Mouse (Mus musculus): ENCODE results near the gene Usp25. TPM values are rescaled to one million over a fixed set of nuclear protein-coding genes. Genes with fewer than 3 reads are reported as not detected.

The Usp25 gene
- polyA plus RNA-seq, 1 experiment, result 14.9 TPM

- no peak for DNase-seq (ENCODE audit: low read depth)
Observed at GRCm38 (mm10) chr16:77034329-77034728, 20.8 kb downstream of the Usp25 start.

GRCm38 (mm10) chr16:77034751-77035150 lies 21.2 kb downstream of the Usp25 start:
- no peak for DNase-seq (ENCODE audit: low read depth)

- no peak for DNase-seq (ENCODE audit: low read depth)
Observed at GRCm38 (mm10) chr16:77041573-77041972, 28.1 kb downstream of the Usp25 start.

- no peak for DNase-seq (ENCODE audit: low read depth)
Observed at GRCm38 (mm10) chr16:77043499-77043898, 30.0 kb downstream of the Usp25 start.

GRCm38 (mm10) chr16:77054184-77054583 lies 40.7 kb downstream of the Usp25 start:
- no peak for DNase-seq (ENCODE audit: low read depth)

GRCm38 (mm10) chr16:77055519-77056159 lies 42.1 kb downstream of the Usp25 start:
- no peak for DNase-seq (ENCODE audit: low read depth)

- DNase-seq (ENCODE audit: low read depth), result no peak
Observed at GRCm38 (mm10) chr16:77056160-77056520, 42.6 kb downstream of the Usp25 start.

GRCm38 (mm10) chr16:77058567-77058966 lies 45.1 kb downstream of the Usp25 start:
- no peak for DNase-seq (ENCODE audit: low read depth)

GRCm38 (mm10) chr16:77060166-77060565 lies 46.7 kb downstream of the Usp25 start:
- no peak for DNase-seq (ENCODE audit: low read depth)

GRCm38 (mm10) chr16:77063916-77064315 lies 50.4 kb downstream of the Usp25 start:
- DNase-seq (ENCODE audit: low read depth), result no peak

- DNase-seq (ENCODE audit: low read depth), result no peak
Observed at GRCm38 (mm10) chr16:77076954-77077735, 63.6 kb downstream of the Usp25 start.

GRCm38 (mm10) chr16:77077736-77078005 lies 64.2 kb downstream of the Usp25 start:
- DNase-seq (ENCODE audit: low read depth), result no peak

- peak; percentile 17 for DNase-seq (ENCODE audit: low read depth)
Observed at GRCm38 (mm10) chr16:77084071-77084470, 70.6 kb downstream of the Usp25 start.

GRCm38 (mm10) chr16:77089806-77090205 lies 76.3 kb downstream of the Usp25 start:
- DNase-seq (ENCODE audit: low read depth), result no peak

- peak; percentile 13 for DNase-seq (ENCODE audit: low read depth)
Observed at GRCm38 (mm10) chr16:77093526-77093925, 80.0 kb downstream of the Usp25 start.

- DNase-seq (ENCODE audit: low read depth), result no peak
Observed at GRCm38 (mm10) chr16:77095017-77095551, 81.6 kb downstream of the Usp25 start.

- peak; percentile 17 for DNase-seq (ENCODE audit: low read depth)
Observed at GRCm38 (mm10) chr16:77099018-77099869, 85.7 kb downstream of the Usp25 start.

- no peak for DNase-seq (ENCODE audit: low read depth)
Observed at GRCm38 (mm10) chr16:77103637-77104264, 90.2 kb downstream of the Usp25 start.

GRCm38 (mm10) chr16:77111268-77111667 lies 97.8 kb downstream of the Usp25 start:
- DNase-seq (ENCODE audit: low read depth), result no peak

- no peak for DNase-seq (ENCODE audit: low read depth)
Observed at GRCm38 (mm10) chr16:77125908-77126307, 112.4 kb downstream of the Usp25 start.

GRCm38 (mm10) chr16:77128683-77129082 lies 115.2 kb downstream of the Usp25 start:
- DNase-seq (ENCODE audit: low read depth), result no peak

- no peak for DNase-seq (ENCODE audit: low read depth)
Observed at GRCm38 (mm10) chr16:77133055-77133454, 119.5 kb downstream of the Usp25 start.

All from gonadal fat pad, adult 2 months (tissue).